Mouse (Mus musculus) left cerebral cortex, adult 9 months (tissue): Measurements from ENCODE around the gene Myadm.
"Not testable (repeated sequence)": the region's sequence is repeated elsewhere in the genome, so short reads cannot be mapped to it uniquely, and the experiment has no call there.

ENCODE experiments used
- DNase-seq, 2 experiments: peaks; one replicate each; pipeline ENCODE4 v3.0.0; 2022; ENCODE audit warnings: low spot score in 2 of 2

Myadm gene

DNA sequence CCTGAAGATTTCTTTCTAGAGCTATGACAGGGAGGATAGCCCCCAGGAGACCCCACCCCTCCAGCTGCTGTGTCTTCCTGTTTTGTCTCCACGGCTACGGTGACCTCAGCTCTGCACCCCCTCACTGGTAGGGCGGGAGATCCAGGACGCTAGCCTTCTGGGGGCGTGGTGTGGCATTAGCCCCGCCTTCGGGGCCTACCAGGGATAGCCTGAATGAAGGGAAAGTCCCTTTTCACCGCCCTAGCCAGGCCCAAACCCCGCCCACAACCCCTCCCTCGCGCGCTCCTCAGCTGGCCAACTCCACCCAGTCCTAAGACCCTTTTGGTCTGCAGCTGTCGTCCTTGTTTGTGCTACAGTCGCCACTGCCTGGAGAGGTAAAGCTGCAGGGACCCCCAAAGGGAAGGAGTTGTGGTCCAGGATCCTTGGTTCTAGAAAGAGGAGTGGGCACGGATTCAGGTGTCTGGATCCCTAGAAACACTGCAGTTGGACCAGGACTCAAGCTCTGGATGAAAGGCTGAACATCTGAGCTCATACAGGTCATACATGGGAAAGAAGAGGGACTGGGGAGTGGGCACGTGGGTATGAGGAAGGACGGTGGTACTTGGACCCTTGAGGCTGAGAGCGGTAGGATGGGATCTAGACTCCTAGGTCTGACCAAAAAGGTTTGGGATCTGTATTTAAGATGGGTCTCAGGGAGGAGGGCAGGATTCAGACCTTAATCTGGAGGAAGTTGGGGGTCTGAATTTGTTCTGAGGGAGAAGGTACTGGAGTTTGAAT is 1.6 kb downstream of the Myadm start:
- DNase-seq: peak; percentile 82 to 93

DNA sequence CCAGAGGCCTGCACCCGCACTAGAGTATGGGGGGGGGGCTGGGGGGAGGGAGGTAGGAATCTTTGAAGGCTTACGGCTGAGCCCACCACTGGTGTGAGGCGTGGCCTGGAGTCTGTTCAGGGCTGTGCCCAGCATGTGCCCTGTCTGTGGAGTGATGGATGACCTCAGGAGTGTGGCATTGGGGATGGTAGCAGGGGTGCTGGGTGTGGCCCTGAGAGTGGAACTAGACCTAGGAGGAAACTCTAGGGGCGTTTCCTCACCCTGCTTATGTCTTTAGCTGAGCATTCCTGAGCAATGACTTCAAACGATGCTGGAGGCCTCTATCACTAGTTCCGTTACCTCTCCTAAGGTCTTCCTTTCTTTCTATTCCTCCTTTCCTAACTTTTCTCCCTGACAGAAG is 2.3 kb downstream of the Myadm start:
- no peak for DNase-seq

GRCm38 (mm10) chr7:3291764-3292163 is 2.9 kb downstream of the Myadm start:
- DNase-seq: no peak

- not testable (repeated sequence) for DNase-seq
Measured at GRCm38 (mm10) chr7:3292271-3292670, 3.4 kb downstream of the Myadm start.

DNA sequence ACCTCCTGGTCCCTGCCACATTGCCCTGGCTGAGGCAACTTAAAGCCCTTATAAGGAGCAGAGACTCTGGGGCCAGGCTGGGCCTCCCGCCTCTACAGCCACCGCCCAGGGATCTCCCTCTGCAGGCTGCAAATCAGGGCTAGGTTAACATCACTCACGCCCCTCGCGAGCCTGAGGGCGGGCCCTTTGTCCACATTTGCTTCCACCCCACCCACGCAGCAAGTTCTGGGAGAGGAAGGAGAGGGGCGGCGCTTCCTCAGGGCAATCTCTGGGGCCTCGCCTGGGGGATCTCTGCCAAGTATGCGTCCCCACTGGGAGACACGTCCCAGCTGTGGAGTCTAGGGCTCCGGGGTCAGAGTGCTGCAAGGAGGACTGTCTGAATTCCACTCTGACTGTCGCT is 3.9 kb downstream of the Myadm start:
- DNase-seq: peak in 1 of 2 experiments; percentile 60

DNA sequence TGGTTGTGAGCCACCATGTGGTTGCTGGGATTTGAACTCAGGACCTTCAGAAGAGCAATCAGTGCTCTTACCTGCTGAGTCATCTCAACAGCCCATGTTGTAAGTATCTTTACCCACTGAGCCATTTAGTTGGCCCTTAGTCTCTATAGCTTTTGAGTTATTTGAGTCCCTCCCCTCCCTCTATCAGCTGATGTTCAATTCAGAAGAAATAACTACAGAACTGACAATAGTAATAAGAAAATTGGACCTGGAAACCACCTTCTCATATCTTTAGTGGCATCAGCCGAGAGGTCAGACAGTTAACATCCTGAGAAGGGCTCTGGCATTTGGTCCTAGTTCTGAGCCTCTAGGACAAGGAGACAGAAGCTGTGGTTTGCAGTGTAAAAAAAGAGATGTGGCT is 5.9 kb downstream of the Myadm start:
- DNase-seq: no peak

DNA sequence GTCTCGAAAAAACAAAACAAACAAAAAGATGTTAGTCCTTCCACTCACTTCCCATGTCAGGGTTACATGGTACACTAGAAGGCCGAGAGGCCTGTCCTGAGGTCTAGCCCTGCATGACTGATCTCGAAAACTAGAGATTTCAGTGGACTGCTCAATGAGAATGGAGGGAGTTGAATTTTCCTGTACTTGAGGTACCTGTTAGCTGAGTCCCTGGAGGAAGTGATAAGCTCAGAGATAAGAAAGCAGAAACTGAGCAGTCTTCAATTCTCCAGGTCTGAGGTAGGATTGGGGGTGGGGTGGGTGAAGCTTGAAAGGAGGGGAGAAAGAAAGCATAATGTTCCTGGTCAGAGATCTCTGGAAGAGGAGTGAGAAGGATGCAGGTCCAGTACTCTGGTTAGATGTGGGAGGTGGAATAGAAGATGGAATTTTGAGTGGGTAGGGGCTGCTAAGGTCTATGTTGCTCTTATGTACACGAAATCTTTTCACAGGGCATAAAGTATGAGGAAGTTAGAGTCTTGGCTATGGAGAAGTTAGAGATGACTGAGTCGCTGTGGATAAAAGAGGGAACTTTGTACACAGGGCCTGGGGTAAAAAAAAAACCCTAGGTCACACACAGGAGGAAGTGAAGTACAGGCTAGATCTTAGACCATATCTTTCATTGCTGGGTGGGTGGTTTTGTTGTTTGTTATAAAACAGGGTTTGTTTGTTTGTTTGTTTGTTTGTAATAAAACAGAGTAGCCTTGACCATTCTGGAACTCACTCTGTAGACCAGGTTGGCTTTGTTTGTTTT is 6.6 kb downstream of the Myadm start:
- DNase-seq: no peak

DNA sequence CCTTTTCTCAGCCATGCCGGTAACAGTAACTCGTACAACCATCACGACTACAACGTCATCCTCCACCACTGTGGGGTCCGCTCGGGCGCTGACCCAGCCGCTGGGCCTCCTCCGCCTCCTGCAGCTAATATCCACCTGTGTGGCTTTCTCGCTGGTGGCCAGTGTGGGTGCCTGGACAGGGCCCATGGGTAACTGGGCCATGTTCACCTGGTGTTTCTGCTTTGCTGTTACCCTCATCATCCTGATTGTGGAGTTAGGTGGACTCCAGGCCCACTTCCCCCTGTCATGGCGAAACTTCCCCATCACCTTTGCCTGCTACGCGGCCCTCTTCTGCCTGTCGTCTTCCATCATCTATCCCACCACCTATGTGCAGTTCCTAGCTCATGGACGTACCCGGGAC is 7.8 kb downstream of the Myadm start:
- DNase-seq: no peak

DNA sequence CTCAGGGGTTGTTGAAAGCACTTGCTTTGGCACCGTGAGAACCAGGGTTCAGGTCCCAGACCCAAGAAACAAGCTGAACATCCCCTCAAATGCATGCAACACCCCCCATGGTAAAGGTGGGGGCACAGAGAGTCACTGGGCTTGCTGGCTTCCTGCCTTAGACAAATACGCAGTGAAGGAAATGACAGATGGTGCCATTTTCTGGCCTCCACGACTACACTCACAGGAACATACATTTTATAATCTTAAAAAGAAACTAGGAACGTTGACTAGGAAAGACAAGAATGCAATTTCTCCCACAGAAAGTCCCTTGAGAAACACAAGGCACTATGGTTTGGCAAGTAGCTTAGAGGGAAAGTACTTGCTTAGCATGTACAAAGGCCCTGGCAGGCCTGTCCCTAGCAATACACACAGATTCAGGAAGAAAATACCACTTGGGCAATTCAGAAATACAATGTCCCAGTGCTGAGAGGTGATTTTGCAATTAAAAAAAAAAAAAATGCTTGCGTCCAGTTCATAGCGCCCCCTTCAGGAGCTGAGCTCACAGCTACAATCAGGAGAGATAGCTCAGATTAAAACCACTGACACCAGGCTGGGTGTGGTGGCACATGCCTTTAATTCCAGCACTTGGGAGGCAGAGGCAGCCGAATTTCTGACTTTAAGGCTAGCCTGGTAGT is 11.2 kb downstream of the Myadm start:
- peak in 1 of 2 experiments; percentile 38 for DNase-seq

- DNase-seq: no peak
Measured at GRCm38 (mm10) chr7:3300891-3301627, 12.2 kb downstream of the Myadm start.

DNA sequence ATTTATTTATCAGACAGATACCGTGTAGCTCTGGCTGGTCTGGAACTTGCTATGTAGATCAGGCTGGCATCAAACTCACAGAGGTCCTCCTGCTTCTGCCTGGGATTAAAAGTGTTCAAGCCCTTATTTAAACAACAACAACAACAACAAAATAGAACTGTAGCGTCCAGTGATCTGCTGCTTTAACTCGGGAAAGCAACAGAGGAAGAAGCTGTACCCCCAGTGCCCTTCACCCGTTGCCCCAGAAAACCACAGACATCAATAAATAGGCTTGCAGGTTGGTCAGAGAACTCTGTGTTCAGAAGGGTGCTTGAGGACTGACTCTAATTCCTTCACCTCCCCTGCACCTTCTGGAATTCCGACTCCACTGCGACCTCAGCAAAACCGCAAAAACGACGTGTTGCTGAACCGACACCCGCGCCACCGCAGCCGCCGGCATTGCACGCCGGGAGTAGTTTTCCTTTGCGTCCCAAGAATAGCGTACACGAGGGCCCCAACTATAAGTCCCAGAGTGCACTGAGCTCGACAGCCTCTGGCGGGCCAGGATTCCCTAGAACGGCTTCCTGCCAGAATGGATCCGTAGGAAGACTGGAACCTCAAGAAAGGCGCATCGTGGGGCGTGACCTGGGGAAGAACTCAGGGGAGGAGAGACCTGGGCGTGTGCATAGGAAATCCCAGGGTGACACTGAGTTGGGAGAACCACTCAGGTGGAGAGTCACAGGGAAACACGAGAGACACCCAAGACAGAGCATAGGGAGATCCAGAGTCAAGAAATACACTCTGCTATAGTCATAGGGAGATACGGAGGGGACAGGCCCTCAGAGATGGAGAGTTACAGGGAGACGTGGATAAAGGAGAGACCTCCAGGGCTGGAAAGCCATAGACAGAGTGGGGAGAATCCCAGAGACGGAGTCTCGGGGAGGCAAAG is 13.0 kb downstream of the Myadm start:
- peak in 1 of 2 experiments; percentile 49 for DNase-seq

DNA sequence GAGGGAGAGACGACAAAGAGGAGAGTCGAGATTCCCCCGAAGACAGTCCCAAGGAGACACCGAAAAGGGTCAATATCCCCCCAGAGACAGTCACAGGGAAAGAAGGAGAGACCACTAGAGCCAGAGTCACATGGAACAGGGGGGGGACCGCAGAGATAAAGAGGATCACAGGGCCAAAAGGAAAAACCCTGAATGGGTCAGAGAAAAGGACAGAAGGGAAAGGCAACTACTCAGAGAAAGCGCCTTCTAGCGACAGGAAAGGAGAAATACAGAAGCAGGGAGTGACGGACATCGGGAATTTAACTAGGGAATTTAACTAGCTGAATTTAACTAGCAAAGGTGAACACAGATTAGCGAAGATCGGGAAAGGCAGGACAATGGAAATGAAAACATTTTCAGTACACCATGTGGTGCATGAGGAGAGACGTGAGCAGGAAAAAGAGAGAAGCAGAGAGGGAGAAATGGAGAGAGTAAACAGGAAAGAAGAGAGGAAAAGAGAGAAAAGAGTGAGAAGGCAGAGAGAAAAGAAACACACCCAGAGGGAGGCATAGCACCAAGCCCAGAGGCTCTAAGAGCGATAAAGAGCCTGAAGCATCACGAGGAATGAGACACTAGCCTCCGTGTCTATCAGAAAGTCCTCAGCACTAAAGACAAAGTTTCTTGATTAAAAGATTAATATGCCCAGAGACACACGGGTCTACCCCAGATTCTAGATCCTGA is 13.8 kb downstream of the Myadm start:
- no peak for DNase-seq

DNA sequence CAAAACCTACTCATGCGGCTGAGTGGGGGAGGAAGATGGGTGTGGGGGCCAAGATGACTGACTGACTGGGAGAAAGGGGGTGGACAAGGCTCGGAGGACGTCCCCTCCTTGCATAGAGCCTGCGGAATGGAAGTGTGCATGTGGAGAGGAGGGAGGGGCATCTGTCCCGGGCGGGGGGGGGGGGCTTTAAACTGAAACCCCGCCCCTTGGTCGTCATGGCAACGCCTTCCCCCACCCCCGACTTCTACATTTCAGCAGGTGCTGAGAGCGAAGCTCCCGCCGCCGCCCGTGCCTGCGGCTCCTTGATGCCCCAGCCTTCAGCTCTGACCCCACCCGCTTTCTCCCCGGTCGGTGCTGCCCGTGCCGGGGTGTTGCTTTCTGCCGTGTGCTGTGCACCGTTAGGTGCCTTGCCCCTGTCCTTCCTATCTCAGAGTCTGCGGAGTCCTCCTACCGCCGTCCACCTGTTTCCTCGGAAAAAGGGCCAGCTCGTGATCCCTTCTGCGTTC is 14.4 kb downstream of the Myadm start:
- DNase-seq: peak in 1 of 2 experiments; percentile 59

- no peak for DNase-seq
Measured at GRCm38 (mm10) chr7:3303789-3304188, 14.9 kb downstream of the Myadm start.

DNA sequence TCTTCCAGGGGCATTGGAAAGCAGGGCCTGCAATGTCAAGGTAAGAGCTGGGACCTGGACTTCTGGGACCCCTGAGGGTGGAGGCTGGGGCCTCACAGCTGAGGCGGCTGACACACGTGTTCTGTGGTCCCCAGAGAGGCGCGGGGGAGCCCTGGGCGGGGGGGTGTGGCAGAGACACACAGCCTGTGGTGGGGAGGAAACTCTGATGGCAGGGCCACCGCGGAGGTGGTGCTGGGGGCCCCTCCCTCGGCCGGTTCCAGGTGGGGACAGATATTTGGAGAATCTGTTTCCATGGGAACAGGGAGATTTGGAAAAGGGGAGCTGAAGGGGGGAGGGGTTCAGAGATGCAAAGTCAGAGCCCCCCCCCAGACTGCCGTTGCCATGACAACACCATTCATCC is 15.4 kb downstream of the Myadm start:
- DNase-seq: peak in 1 of 2 experiments; percentile 57

GRCm38 (mm10) chr7:3306400-3306799 is 17.5 kb downstream of the Myadm start:
- DNase-seq: no peak

- DNase-seq: no peak
Measured at GRCm38 (mm10) chr7:3308646-3309045, 19.8 kb downstream of the Myadm start.

GRCm38 (mm10) chr7:3310233-3310632 is 21.4 kb downstream of the Myadm start:
- DNase-seq: no peak

- DNase-seq: no peak
Measured at GRCm38 (mm10) chr7:3313571-3313970, 24.7 kb downstream of the Myadm start.

- DNase-seq: no peak
Measured at GRCm38 (mm10) chr7:3314121-3314520, 25.2 kb downstream of the Myadm start.
